Mouse (Mus musculus) testis, postnatal 10 days (tissue): ENCODE data around the gene Fthl17b.
"Not testable (repeated sequence)": the region's sequence is repeated elsewhere in the genome, so short reads cannot be mapped to it uniquely, and the experiment has no call there.

Experiments used
- DNase-seq: peaks from one replicate; pipeline ENCODE4 v3.0.0; 2021; ENCODE audit warnings: low spot score

Fthl17b gene

GRCm38 (mm10) chrX:8962875-8963274 lies at the start of gene Fthl17b:
TSS of gene Fthl17b (minus strand) at chrX:8962975.
- DNase-seq = not testable (repeated sequence)

GRCm38 (mm10) chrX:8986655-8987054 lies 23.9 kb upstream of the Fthl17b start, which contains the start of gene Fthl17d:
TSS of gene Fthl17d (minus strand) at chrX:8986755.
- DNase-seq = not testable (repeated sequence)

- not testable (repeated sequence) for DNase-seq
Measured at GRCm38 (mm10) chrX:8976459-8976858, 13.7 kb upstream of the Fthl17b start, which contains the start of gene Fthl17c. TSS of gene Fthl17c (minus strand) at chrX:8976559.

GRCm38 (mm10) chrX:8964618-8965017 lies 1.8 kb upstream of the Fthl17b start:
- peak; percentile 62 for DNase-seq

GRCm38 (mm10) chrX:8948130-8948805 lies 14.5 kb downstream of the Fthl17b start:
- DNase-seq = peak; percentile 90

- no peak for DNase-seq
Measured at GRCm38 (mm10) chrX:8944041-8944440, 18.7 kb downstream of the Fthl17b start.

GRCm38 (mm10) chrX:8927308-8927707 lies 35.5 kb downstream of the Fthl17b start:
- no peak for DNase-seq

GRCm38 (mm10) chrX:8921813-8922607 lies 40.8 kb downstream of the Fthl17b start:
- peak; percentile 70 for DNase-seq

- no peak for DNase-seq
Measured at GRCm38 (mm10) chrX:8921080-8921479, 41.7 kb downstream of the Fthl17b start.
